Mouse (Mus musculus) intestine, postnatal 0 days (tissue): ENCODE results near the gene Zc3h12c. TPM values are rescaled to one million over a fixed set of nuclear protein-coding genes. Genes with fewer than 3 reads are reported as not detected.

ENCODE experiments used
- ATAC-seq: fragments of 200-750 bp; cut with Nextera tagmentation; 2 replicates; pipeline ENCODE4 v1.8.0; 2017; ENCODE audit warnings: mild to moderate bottlenecking, moderate TSS enrichment, moderate library complexity
- H3K27ac ChIP-seq: fragments of 300-500 bp; sonication (generic); 2 replicates; pipeline ENCODE4 v1.5.1; 2014; ENCODE audit warnings: mild to moderate bottlenecking, low read depth, low read length, moderate library complexity
- H3K27me3 ChIP-seq: fragments of 300-500 bp; sonication (generic); replicated peaks from 2 replicates; pipeline ENCODE4 v1.6.1; 2014; ENCODE audit warnings: low read length, mixed read lengths; ENCODE audit not compliant: control insufficient read depth, insufficient read depth
- H3K36me3 ChIP-seq: fragments of 300-500 bp; sonication (generic); 2 replicates; pipeline ENCODE4 v1.6.1; 2014; ENCODE audit warnings: mild to moderate bottlenecking, moderate library complexity; ENCODE audit not compliant: control insufficient read depth, insufficient read depth
- H3K4me1 ChIP-seq: fragments of 300-500 bp; sonication (generic); replicated peaks from 2 replicates; pipeline ENCODE4 v1.6.1; 2014; ENCODE audit warnings: antibody characterized with exemption, low read length, mixed read lengths; ENCODE audit not compliant: control insufficient read depth, insufficient read depth
- H3K4me2 ChIP-seq: fragments of 300-500 bp; sonication (generic); replicated peaks from 2 replicates; pipeline ENCODE4 v1.6.1; 2014; ENCODE audit warnings: low read depth, mild to moderate bottlenecking, moderate library complexity
- H3K4me3 ChIP-seq: fragments of 300-500 bp; sonication (generic); 2 replicates; pipeline ENCODE4 v1.5.1; 2014; ENCODE audit warnings: low read depth, low read length
- H3K9ac ChIP-seq: fragments of 300-500 bp; sonication (generic); 2 replicates; pipeline ENCODE4 v1.6.1; 2014; ENCODE audit warnings: mild to moderate bottlenecking, low read depth, low read length
- H3K9me3 ChIP-seq: fragments of 300-500 bp; sonication (generic); 2 replicates; pipeline ENCODE4 v1.6.1; 2016; ENCODE audit warnings: mixed run types; ENCODE audit not compliant: control insufficient read depth
- CTCF ChIP-seq: sonication (generic); IDR thresholded peaks from 2 replicates; pipeline ENCODE4 v1.5.1; 2016; ENCODE audit warnings: low read depth, mild to moderate bottlenecking, control low read depth, antibody characterized with exemption, moderate library complexity
- WGBS: fragments of 180-500 bp; shearing (Covaris S2); extraction: QIAGEN DNeasy Blood & Tissue Kit; methylation state at CpG from one replicate; pipeline ENCODE4 v1.1.7; 2014; 5-methylcytosine and 5-hydroxymethylcytosine counted together
- polyA plus RNA-seq: library from polyadenylated mRNA; unstranded; fragments of >200 nt; fragmentation: Nextera tagmentation; extraction: Ambion mirVana; gene quantifications from 2 replicates; pipeline ENCODE4 v1.2.1, GENCODE M21; 2015

Gene Zc3h12c
- 0.95 and 1.1 TPM in 2 replicates for polyA plus RNA-seq

- H3K9ac ChIP-seq: peak within 1 kb of the TSS; percentile 84
- H3K9me3 ChIP-seq: no peaks in the 10 kb centered on the region
- no peak for TF ChIP-seq CTCF
- peak within 1 kb of the TSS; percentile 74 for H3K27ac ChIP-seq
- peaks cover 36% of the 10 kb centered on the region; the same call in 1 of the 2 replicates for H3K27me3 ChIP-seq
- peak; percentile 76 for ATAC-seq
- under 1% methylated on average over 88 of the region's 100 CpGs for WGBS
- no peaks in the 10 kb centered on the region for H3K36me3 ChIP-seq
- H3K4me2 ChIP-seq: peak within 1 kb of the TSS; percentile 90
- H3K4me1 ChIP-seq: no peaks in the 10 kb centered on the region; the same call in 1 of the 2 replicates
- H3K4me3 ChIP-seq: peak within 1 kb of the TSS; percentile 71
These were observed at the start of gene Zc3h12c for GRCm38 (mm10) chr9:52167863-52168685. Gene Zc3h12c, minus strand, starts transcription at chr9:52168572.

DNA sequence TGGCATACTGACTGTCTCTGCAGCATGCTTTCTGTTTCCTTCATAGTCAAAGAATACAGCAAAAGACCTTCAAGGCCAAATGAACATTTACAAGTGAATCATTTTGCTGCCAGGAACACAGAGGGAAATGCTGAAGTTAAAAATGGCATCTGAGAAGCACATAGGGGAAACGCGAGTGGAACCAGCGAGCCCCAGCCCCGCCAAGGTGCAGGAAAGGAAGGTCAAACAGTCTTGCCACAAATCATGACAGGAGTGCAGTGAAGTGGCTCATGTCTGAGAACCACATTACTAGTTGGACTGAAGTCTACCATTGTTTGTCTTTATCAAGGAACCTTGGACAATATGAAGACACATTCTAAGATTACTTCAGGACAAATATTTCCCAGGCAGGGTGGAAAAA, 49.3 kb upstream of the Zc3h12c start:
- ATAC-seq: no peak
- no peak for TF ChIP-seq CTCF
- Histone ChIP-seq H3K4me2 (no peak overlapping the region), H3K4me1 (no peaks in the 10 kb centered on the region), H3K9me3 (no peaks in the 10 kb centered on the region), H3K27me3 (no peaks in the 10 kb centered on the region), H3K27ac (no peak overlapping the region), H3K36me3 (no peaks in the 10 kb centered on the region), H3K4me3 (no peak overlapping the region), H3K9ac (no peak overlapping the region)
- 54% methylated on average over 4 of the region's 4 CpGs for WGBS

- H3K9me3 ChIP-seq: no peaks in the 10 kb centered on the region
- WGBS: 83% methylated on average over 3 of the region's 3 CpGs
- H3K27me3 ChIP-seq: no peaks in the 10 kb centered on the region
- no peak overlapping the region for H3K4me2 ChIP-seq
- TF ChIP-seq CTCF: no peak
- H3K4me1 ChIP-seq: no peaks in the 10 kb centered on the region
- no peak overlapping the region for H3K9ac ChIP-seq
- H3K27ac ChIP-seq: no peak overlapping the region
- H3K36me3 ChIP-seq: no peaks in the 10 kb centered on the region
- ATAC-seq: no peak
- H3K4me3 ChIP-seq: no peak overlapping the region
These were observed 46.9 kb upstream of the Zc3h12c start for GRCm38 (mm10) chr9:52215291-52215690.

DNA sequence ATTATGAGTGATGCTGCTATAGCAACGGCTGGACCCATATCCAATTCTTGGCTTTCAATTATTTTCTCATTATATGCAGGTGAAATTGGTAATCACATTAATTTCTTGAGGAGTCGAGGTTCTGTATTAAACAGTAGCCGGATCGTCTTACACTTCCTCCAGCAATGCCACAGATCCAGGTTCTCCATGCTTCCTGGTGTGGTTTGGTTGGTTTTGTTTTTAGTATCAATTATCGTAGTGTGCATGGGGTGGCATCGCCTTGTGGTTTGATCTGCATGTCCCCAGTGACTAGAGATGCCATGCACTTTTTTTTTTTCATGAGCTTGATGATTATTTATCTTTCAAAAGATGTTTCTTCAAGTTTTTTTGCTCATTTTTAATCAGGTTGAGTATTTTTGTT, 44.0 kb upstream of the Zc3h12c start:
- no peak for ATAC-seq
- 90% methylated on average over 6 of the region's 6 CpGs for WGBS
- H3K9ac ChIP-seq: no peak overlapping the region
- TF ChIP-seq CTCF: no peak
- H3K27me3 ChIP-seq: no peaks in the 10 kb centered on the region
- no peaks in the 10 kb centered on the region for H3K36me3 ChIP-seq
- H3K4me2 ChIP-seq: no peak overlapping the region
- H3K4me1 ChIP-seq: no peaks in the 10 kb centered on the region
- H3K4me3 ChIP-seq: no peak overlapping the region
- no peaks in the 10 kb centered on the region for H3K9me3 ChIP-seq
- H3K27ac ChIP-seq: no peak overlapping the region

DNA sequence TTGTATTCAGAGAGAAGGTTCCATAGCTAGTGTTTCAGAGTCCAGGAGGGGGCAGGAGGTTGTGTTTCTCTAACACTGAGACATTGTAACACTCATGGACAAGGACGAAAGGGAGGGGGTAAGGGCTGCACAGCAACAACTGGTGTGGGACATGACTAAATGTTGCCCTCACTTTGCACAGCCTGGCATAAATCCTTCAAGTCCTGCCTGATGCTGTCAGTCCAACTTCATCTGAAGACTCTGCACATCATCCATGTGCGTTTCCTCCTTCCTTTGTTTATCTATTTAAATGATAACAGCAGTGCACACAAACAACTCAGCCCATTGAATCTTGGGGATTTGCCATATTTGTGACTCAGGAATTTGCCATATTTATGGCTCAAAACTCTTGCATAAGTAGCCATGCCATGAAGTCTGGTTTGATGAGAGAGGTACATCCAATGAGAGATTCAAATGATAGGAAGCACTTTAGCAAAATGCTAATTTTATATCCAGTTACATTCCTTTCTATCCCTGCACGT, 40.2 kb upstream of the Zc3h12c start:
- Histone ChIP-seq H3K4me1 (no peaks in the 10 kb centered on the region), H3K4me3 (no peak overlapping the region), H3K27ac (no peak overlapping the region), H3K4me2 (no peak overlapping the region), H3K9ac (no peak overlapping the region), H3K36me3 (no peaks in the 10 kb centered on the region), H3K9me3 (no peaks in the 10 kb centered on the region), H3K27me3 (no peaks in the 10 kb centered on the region)
- TF ChIP-seq CTCF: no peak
- 63% methylated on average over 3 of the region's 3 CpGs for WGBS
- ATAC-seq: no peak

DNA sequence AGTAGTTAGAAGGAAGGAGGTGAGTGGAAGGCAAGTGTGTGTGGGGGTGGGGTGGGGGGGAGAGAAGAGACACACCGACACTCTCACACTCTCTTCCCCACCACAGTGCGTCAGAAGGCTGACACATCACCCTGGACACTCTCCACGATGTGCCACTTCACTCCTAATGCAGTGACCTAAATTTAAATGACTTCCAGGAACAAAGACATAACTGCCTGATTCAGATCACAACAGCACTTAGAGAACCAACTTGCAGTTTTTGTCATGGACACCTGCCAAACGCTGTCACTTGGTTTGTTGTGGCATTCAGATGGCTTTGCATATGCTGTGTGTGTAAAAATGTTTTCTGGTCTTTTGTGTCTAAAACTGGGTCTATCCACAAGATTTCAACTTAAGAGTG, 34.8 kb upstream of the Zc3h12c start:
- no peak overlapping the region for H3K27ac ChIP-seq
- 0 out of 2 replicates have a peak, but pooled peaks cover 1% of the 10 kb centered on the region for H3K27me3 ChIP-seq
- no peaks in the 10 kb centered on the region for H3K36me3 ChIP-seq
- WGBS: 86% methylated on average over 4 of the region's 4 CpGs
- H3K4me3 ChIP-seq: no peak overlapping the region
- H3K9ac ChIP-seq: no peak overlapping the region
- no peak overlapping the region for H3K4me2 ChIP-seq
- no peak for TF ChIP-seq CTCF
- H3K9me3 ChIP-seq: no peaks in the 10 kb centered on the region
- ATAC-seq: no peak
- H3K4me1 ChIP-seq: no peaks in the 10 kb centered on the region
